Mouse (Mus musculus) liver, adult 2 months (tissue): ENCODE results near the gene Fam189a2.

Source experiments
- CTCF ChIP-seq: fragments of 200-500 bp; IDR thresholded peaks from 2 replicates; pipeline ENCODE4 v1.5.1; 2011; ENCODE audit warnings: low read depth, low read length, control low read depth
- POLR2A ChIP-seq: fragments of 200-500 bp; IDR thresholded peaks from 2 replicates; pipeline ENCODE4 v1.6.1; 2011; ENCODE audit warnings: low read length, control low read depth; ENCODE audit not compliant: insufficient read depth; ENCODE audit errors: extremely low read depth

DNA sequence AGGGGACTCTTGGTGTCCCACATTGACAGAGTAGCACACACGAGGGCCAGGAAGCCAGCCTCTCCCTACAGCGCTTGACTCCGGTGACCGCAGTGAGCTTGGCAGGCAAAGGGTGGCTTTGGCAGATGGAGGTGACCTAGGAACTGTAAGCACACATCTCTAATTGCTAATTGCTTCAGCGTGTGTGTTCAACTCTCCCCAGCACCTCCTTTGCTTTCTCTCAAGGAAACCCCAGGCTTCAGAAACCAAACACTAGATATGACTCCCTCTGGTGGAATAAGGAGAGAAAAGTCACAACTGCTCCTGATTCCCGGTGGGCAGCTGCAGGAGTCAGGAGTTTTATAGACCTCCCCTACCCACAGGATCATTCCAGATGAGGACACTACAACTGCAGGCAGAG lies 71.9 kb downstream of the Fam189a2 start:
- TF ChIP-seq CTCF (no peak), POLR2A (no peak)
